Mouse (Mus musculus): ENCODE measurements around the gene Fcrl1.
A peak's percentile ranks its signal among the peaks of the same experiment; 100 is the strongest.
"Not testable (repeated sequence)": the region's sequence is repeated elsewhere in the genome, so short reads cannot be mapped to it uniquely, and the experiment has no call there.

Fcrl1 gene

GRCm38 (mm10) chr3:87376195-87377165 lies at the start of gene Fcrl1:
Gene Fcrl1 (plus strand): TSS chr3:87376387.
- DNase-seq (ENCODE audit: low spot score): peak; percentile 1

- DNase-seq (ENCODE audit: low spot score): no peak
Observed at GRCm38 (mm10) chr3:87337899-87338298, 38.3 kb upstream of the Fcrl1 start.

- not testable (repeated sequence) for DNase-seq (ENCODE audit: low spot score)
Observed at GRCm38 (mm10) chr3:87350992-87351391, 25.2 kb upstream of the Fcrl1 start.

- DNase-seq (ENCODE audit: low spot score): no peak
Observed at GRCm38 (mm10) chr3:87357581-87357980, 18.6 kb upstream of the Fcrl1 start, which contains the start of gene Cd5l. Gene Cd5l (plus strand): TSS chr3:87357881.

GRCm38 (mm10) chr3:87359215-87359614 lies 17.0 kb upstream of the Fcrl1 start:
- DNase-seq (ENCODE audit: low spot score): no peak

GRCm38 (mm10) chr3:87360466-87360865 lies 15.7 kb upstream of the Fcrl1 start:
- no peak for DNase-seq (ENCODE audit: low spot score)

GRCm38 (mm10) chr3:87365691-87366090 lies 10.5 kb upstream of the Fcrl1 start:
- DNase-seq (ENCODE audit: low spot score): no peak

GRCm38 (mm10) chr3:87367511-87367910 lies 8.7 kb upstream of the Fcrl1 start:
- DNase-seq (ENCODE audit: low spot score): no peak

- DNase-seq (ENCODE audit: low spot score): no peak
Observed at GRCm38 (mm10) chr3:87369181-87369580, 7.0 kb upstream of the Fcrl1 start.

GRCm38 (mm10) chr3:87377228-87377627 lies 1.0 kb downstream of the Fcrl1 start:
- DNase-seq (ENCODE audit: low spot score): no peak

GRCm38 (mm10) chr3:87377719-87378118 lies 1.5 kb downstream of the Fcrl1 start:
- no peak for DNase-seq (ENCODE audit: low spot score)

- DNase-seq (ENCODE audit: low spot score): not testable (repeated sequence)
Observed at GRCm38 (mm10) chr3:87379641-87380315, 3.6 kb downstream of the Fcrl1 start.

- no peak for DNase-seq (ENCODE audit: low spot score)
Observed at GRCm38 (mm10) chr3:87381806-87382712, 5.9 kb downstream of the Fcrl1 start.

- DNase-seq (ENCODE audit: low spot score): no peak
Observed at GRCm38 (mm10) chr3:87383308-87383707, 7.1 kb downstream of the Fcrl1 start.

- DNase-seq (ENCODE audit: low spot score): no peak
Observed at GRCm38 (mm10) chr3:87385105-87385504, 8.9 kb downstream of the Fcrl1 start.

GRCm38 (mm10) chr3:87390935-87391334 lies 14.7 kb downstream of the Fcrl1 start:
- DNase-seq (ENCODE audit: low spot score): no peak

- DNase-seq (ENCODE audit: low spot score): no peak
Observed at GRCm38 (mm10) chr3:87398809-87399208, 22.6 kb downstream of the Fcrl1 start.

GRCm38 (mm10) chr3:87399906-87400305 lies 23.7 kb downstream of the Fcrl1 start:
- no peak for DNase-seq (ENCODE audit: low spot score)

- no peak for DNase-seq (ENCODE audit: low spot score)
Observed at GRCm38 (mm10) chr3:87401321-87401720, 25.1 kb downstream of the Fcrl1 start.

GRCm38 (mm10) chr3:87408171-87408570 lies 32.0 kb downstream of the Fcrl1 start:
- peak; percentile 52 for DNase-seq (ENCODE audit: low spot score)

- DNase-seq (ENCODE audit: low spot score): peak; percentile 4
Observed at GRCm38 (mm10) chr3:87409196-87409935, 33.2 kb downstream of the Fcrl1 start.
